Mouse (Mus musculus) bone marrow macrophage, adult 2 months (primary cell): ENCODE data around the gene Card11.

Source experiments
- CTCF ChIP-seq: IDR thresholded peaks from 2 replicates; pipeline ENCODE4 v1.5.1; 2012; ENCODE audit warnings: low read depth, mild to moderate bottlenecking, low read length, moderate library complexity
- POLR2A ChIP-seq: IDR thresholded peaks from 2 replicates; pipeline ENCODE4 v1.6.1; 2012; ENCODE audit warnings: mild to moderate bottlenecking, low read depth, low read length, borderline replicate concordance

- no peak for TF ChIP-seq CTCF
- no peak for TF ChIP-seq POLR2A
Measured at GRCm38 (mm10) chr5:141014216-141014615, 13.8 kb upstream of the Card11 start.
